Mouse (Mus musculus) intestine, embryonic 14.5 days (tissue): ENCODE results near the gene Plpp7. TPM values are rescaled to one million over a fixed set of nuclear protein-coding genes. Genes with fewer than 3 reads are reported as not detected.

Experiments
- ATAC-seq: fragments of 200-750 bp; cut with Nextera tagmentation; replicated peaks from 2 replicates; pipeline ENCODE4 v1.8.0; 2017; ENCODE audit warnings: low read depth, moderate number of reproducible peaks, moderate TSS enrichment, moderate library complexity; ENCODE audit not compliant: low FRiP score, low TSS enrichment
- DNase-seq: peaks from one replicate; pipeline ENCODE4 v3.0.0-alpha.2; 2018; ENCODE audit warnings: low spot score
- H3K27ac ChIP-seq: fragments of 300-500 bp; sonication (generic); 2 replicates; pipeline ENCODE4 v1.5.1; 2014; ENCODE audit warnings: low read depth, mild to moderate bottlenecking, control low read depth
- H3K27me3 ChIP-seq: fragments of 300-500 bp; sonication (generic); replicated peaks from 2 replicates; pipeline ENCODE4 v1.6.1; 2014; ENCODE audit warnings: low read length, control low read depth; ENCODE audit not compliant: control insufficient read depth, insufficient read depth
- H3K36me3 ChIP-seq: fragments of 300-500 bp; sonication (generic); 2 replicates; pipeline ENCODE4 v1.6.1; 2014; ENCODE audit warnings: low read length, control low read depth; ENCODE audit not compliant: control insufficient read depth, insufficient read depth
- H3K4me1 ChIP-seq: fragments of 300-500 bp; sonication (generic); replicated peaks from 2 replicates; pipeline ENCODE4 v1.6.1; 2014; ENCODE audit warnings: low read length, control low read depth, mixed read lengths; ENCODE audit not compliant: control insufficient read depth, insufficient read depth
- H3K4me2 ChIP-seq: fragments of 300-500 bp; sonication (generic); 2 replicates; pipeline ENCODE4 v1.6.1; 2014; ENCODE audit warnings: low read length
- H3K4me3 ChIP-seq: fragments of 300-500 bp; sonication (generic); 2 replicates; pipeline ENCODE4 v1.5.1; 2014; ENCODE audit warnings: low read depth, low read length, control low read depth, mixed read lengths
- H3K9ac ChIP-seq: fragments of 300-500 bp; sonication (generic); 2 replicates; pipeline ENCODE4 v1.6.1; 2014; ENCODE audit warnings: mild to moderate bottlenecking, low read length
- H3K9me3 ChIP-seq: fragments of 300-500 bp; sonication (generic); 2 replicates; pipeline ENCODE4 v1.6.1; 2016; ENCODE audit warnings: low read length, control low read depth; ENCODE audit not compliant: control insufficient read depth
- WGBS: fragments of 180-500 bp; shearing (Covaris S2); extraction: QIAGEN DNeasy Blood & Tissue Kit; methylation state at CpG from one replicate; pipeline ENCODE4 v1.1.7; 2014; 5-methylcytosine and 5-hydroxymethylcytosine counted together
- polyA plus RNA-seq: library from polyadenylated mRNA; unstranded; fragments of >200 nt; fragmentation: Nextera tagmentation; extraction: Ambion mirVana; gene quantifications from 2 replicates; pipeline ENCODE4 v1.2.1, GENCODE M21; 2014

Plpp7 gene
- polyA plus RNA-seq, 1 experiment from 2014 or later = 4.8 TPM

DNA sequence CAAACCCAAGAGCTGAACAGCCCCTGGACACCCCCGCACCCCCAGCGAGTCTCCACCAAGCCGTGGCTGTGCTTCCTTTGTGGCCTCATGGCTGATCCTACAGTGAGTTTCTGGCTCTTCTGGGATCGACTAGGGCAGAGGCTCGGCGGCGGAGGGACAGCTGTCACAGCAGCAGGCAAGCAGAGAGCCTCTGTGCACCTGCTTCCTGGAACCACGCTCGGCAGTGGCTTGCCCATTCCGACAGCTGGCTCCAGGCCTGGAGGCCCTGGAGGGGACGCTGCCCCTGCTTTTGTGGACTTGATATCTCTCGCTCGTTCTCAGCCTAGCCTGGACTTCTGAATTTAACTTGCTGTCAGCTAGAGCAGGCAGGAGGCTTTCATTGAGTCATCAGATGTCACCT, 30.4 kb upstream of the Plpp7 start:
- Histone ChIP-seq H3K4me1 (no peaks in the 10 kb centered on the region), H3K27ac (no peak overlapping the region), H3K4me3 (no peak overlapping the region), H3K9me3 (no peaks in the 10 kb centered on the region), H3K9ac (no peak overlapping the region), H3K27me3 (no peaks in the 10 kb centered on the region), H3K36me3 (no peaks in the 10 kb centered on the region), H3K4me2 (no peak overlapping the region)
- DNase-seq = no peak
- 64% methylated on average over 13 of the region's 13 CpGs for WGBS
- ATAC-seq = no peak

DNA sequence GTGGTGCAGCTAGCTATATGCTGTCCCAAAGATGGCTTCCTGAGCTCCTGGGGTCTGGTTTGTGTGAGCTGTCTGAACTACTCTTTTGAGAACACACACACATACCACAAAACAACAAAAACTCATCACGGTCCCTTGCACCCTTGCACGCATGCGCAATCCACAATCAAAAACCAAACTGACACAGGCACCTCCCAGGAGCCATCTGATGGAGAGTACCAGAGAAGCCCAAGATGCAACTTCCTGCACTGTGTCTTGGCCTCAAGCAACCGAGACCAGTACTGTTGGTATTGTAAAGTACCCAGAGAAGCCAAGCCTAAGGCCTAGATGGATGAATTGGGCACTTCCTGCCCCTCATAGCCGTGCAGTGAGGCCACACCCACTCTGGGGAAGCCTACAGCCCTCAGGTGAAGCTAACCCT, 29.9 kb upstream of the Plpp7 start:
- no peaks in the 10 kb centered on the region for H3K4me1 ChIP-seq
- WGBS = 73% methylated on average over 5 of the region's 5 CpGs
- H3K9me3 ChIP-seq = no peaks in the 10 kb centered on the region
- ATAC-seq (no peak), DNase-seq (no peak)
- H3K27me3 ChIP-seq = no peaks in the 10 kb centered on the region
- H3K9ac ChIP-seq = no peak overlapping the region
- no peak overlapping the region for H3K4me2 ChIP-seq
- H3K27ac ChIP-seq = no peak overlapping the region
- H3K36me3 ChIP-seq = no peaks in the 10 kb centered on the region
- no peak overlapping the region for H3K4me3 ChIP-seq

DNA sequence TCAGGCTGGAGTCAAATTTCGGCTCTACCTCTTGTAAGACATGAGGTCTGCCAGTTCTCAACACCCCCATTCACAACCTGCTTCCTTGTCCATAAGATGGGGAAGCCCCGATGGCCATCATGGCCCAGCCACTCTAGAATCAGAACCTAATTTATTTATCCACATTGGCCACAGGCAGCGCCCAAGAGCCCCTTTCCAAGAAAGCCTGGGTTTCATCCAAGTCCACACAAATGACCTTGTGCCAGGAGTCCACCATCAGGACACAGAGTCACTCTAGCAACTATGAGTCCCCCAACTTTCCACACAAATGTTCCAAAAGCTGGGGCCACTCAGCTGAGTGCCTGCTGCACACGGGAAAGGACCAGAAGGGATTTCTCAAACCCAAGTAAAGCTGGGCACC, 29.3 kb upstream of the Plpp7 start:
- H3K4me1 ChIP-seq = no peaks in the 10 kb centered on the region
- H3K9me3 ChIP-seq = no peaks in the 10 kb centered on the region
- no peak overlapping the region for H3K4me3 ChIP-seq
- H3K27me3 ChIP-seq = no peaks in the 10 kb centered on the region
- no peak overlapping the region for H3K4me2 ChIP-seq
- 77% methylated on average over 4 of the region's 4 CpGs for WGBS
- H3K9ac ChIP-seq = no peak overlapping the region
- ATAC-seq = no peak
- no peak for DNase-seq
- no peak overlapping the region for H3K27ac ChIP-seq
- no peaks in the 10 kb centered on the region for H3K36me3 ChIP-seq

DNA sequence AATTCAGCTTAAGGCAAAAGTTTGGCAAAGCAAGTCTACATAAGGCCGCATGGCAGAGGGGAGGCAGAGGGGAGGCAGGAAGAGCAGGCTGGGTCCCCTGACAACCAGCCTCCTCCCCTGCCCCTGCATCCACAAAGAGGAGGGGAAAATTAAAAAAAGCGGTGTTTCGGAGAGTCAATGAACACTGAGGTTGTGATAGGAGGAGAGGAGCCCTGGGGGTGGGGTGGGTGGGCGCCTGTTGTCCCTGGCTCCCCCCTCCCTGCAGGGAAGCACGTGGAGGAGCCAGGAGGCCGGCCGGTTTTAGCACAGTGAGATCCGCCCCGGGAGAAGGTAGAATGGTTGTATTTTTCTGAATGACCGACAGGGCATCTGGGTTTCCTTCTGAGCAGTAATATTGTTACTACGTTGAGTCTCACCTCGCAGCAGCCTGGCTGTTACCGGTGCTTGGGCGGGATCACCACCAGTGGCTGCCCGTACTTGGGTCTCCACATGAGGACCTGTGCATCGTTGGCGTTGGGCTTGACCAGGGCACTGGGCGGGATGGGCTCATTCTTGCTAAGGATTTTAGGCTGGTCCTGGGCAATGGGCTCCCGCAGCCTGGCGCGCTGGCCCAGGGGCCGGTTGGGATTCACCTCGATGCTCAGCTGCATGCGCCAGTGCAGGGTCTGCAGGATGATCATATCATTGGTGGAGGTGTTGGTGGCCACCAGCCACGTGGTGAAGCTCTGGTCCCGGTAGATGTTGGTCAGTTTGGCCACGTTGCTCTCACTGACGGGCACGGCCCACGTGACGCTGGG, 26.3 kb upstream of the Plpp7 start:
- no peak for DNase-seq
- Histone ChIP-seq H3K36me3 (no peaks in the 10 kb centered on the region), H3K27ac (no peak overlapping the region), H3K4me2 (no peak overlapping the region), H3K9ac (no peak overlapping the region), H3K4me1 (no peaks in the 10 kb centered on the region), H3K9me3 (no peaks in the 10 kb centered on the region), H3K27me3 (no peaks in the 10 kb centered on the region), H3K4me3 (no peak overlapping the region)
- ATAC-seq = no peak
- 52% methylated on average over 29 of the region's 31 CpGs for WGBS

DNA sequence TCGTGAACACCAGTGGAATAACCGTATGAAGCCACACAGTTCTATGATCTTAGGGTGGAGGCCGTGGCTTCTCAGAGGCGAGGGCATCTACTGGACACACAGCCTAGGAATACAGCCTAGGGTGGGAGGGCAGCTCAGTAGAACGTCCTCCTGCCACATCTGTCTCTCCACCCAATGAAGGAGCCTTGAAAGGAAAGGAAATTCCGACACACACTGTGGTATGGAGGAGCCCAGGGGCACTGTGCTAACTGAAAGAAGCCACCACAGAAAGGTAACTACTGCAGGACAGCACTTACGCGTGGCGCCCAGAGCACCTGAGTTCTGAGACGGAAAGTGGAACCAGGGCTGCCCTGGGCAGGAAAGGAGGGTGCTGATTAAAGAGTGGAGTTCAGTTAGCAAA, 24.6 kb upstream of the Plpp7 start:
- 94% methylated on average over 10 of the region's 10 CpGs for WGBS
- no peak for ATAC-seq
- Histone ChIP-seq H3K36me3 (no peaks in the 10 kb centered on the region), H3K4me2 (no peak overlapping the region), H3K4me3 (no peak overlapping the region), H3K4me1 (no peaks in the 10 kb centered on the region), H3K27me3 (no peaks in the 10 kb centered on the region), H3K9me3 (no peaks in the 10 kb centered on the region), H3K9ac (no peak overlapping the region), H3K27ac (no peak overlapping the region)
- no peak for DNase-seq

DNA sequence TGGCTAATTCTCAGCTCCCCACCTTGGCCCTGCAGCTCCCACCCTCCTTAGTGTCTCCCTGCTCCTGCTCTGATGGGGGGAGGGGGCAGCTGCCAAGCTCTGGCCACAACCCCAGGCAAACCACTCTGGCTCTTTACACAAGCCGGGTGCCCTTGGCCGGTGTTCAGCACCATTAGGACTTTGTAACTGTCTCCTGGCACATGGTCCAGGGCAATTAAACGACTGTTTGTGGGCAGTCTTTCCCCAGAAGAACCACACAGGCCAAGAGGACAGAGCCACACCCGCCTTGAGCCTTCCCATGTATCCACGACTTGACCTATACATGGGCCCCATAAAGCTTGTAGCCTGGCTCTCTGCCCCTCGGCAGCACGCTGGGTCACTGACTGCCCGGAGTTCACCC, 20.9 kb upstream of the Plpp7 start:
- WGBS = 59% methylated on average over 8 of the region's 8 CpGs
- no peak overlapping the region for H3K4me2 ChIP-seq
- H3K27ac ChIP-seq = no peak overlapping the region
- no peaks in the 10 kb centered on the region for H3K36me3 ChIP-seq
- H3K9me3 ChIP-seq = no peaks in the 10 kb centered on the region
- DNase-seq (no peak), ATAC-seq (no peak)
- no peak overlapping the region for H3K9ac ChIP-seq
- no peak overlapping the region for H3K4me3 ChIP-seq
- no peaks in the 10 kb centered on the region for H3K27me3 ChIP-seq
- no peaks in the 10 kb centered on the region for H3K4me1 ChIP-seq

DNA sequence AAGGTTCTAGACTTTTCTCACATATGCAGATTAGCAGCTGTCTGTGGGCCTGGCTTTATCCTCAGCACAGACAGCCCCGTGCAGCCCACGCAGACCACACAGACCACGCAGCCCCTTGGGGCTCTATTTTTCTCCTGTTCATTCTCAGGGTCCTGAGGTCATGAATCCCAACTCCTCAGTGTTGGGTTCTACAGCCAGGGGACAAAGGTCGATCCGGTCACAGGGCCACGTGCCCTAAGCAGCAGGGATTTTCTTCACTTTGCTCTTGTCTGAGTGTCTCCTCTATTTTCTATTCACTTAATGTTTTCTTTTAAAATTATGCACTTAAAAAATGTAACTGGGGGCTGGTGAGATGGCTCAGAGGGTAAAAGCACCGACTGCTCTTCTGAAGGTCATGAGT, 20.0 kb upstream of the Plpp7 start:
- DNase-seq = no peak
- H3K27ac ChIP-seq = no peak overlapping the region
- H3K9me3 ChIP-seq = no peaks in the 10 kb centered on the region
- no peak overlapping the region for H3K4me3 ChIP-seq
- no peak for ATAC-seq
- H3K4me1 ChIP-seq = no peaks in the 10 kb centered on the region
- H3K9ac ChIP-seq = no peak overlapping the region
- H3K4me2 ChIP-seq = no peak overlapping the region
- no peaks in the 10 kb centered on the region for H3K27me3 ChIP-seq
- WGBS = 70% methylated on average over 7 of the region's 7 CpGs
- H3K36me3 ChIP-seq = no peaks in the 10 kb centered on the region

DNA sequence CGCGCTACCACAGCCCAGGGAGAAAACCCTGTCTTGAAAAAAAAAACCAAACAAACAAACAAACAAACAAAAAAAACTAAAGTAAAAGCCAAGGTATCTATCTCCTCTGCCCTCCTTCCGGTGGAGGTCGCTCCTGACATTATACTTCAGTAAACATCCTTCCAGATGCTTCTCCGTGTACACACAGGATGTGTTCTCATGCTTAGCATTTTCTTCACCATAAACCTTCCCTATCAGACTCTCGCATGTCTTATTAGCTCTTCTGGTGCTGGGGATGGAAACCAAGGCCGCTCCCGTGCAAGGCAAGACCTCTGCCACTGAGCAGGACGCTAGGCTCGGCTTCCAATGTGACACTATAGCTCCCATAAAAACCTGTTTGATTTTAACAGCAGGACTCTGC, 17.6 kb upstream of the Plpp7 start:
- 69% methylated on average over 10 of the region's 10 CpGs for WGBS
- ATAC-seq = no peak
- Histone ChIP-seq H3K4me1 (no peaks in the 10 kb centered on the region), H3K4me2 (no peak overlapping the region), H3K9me3 (no peaks in the 10 kb centered on the region), H3K27me3 (peaks cover 11% of the 10 kb centered on the region), H3K9ac (no peak overlapping the region), H3K27ac (0 out of 2 replicates have a peak overlapping the region, but pooled peaks have one; percentile 7), H3K36me3 (no peaks in the 10 kb centered on the region), H3K4me3 (no peak overlapping the region)
- no peak for DNase-seq

DNA sequence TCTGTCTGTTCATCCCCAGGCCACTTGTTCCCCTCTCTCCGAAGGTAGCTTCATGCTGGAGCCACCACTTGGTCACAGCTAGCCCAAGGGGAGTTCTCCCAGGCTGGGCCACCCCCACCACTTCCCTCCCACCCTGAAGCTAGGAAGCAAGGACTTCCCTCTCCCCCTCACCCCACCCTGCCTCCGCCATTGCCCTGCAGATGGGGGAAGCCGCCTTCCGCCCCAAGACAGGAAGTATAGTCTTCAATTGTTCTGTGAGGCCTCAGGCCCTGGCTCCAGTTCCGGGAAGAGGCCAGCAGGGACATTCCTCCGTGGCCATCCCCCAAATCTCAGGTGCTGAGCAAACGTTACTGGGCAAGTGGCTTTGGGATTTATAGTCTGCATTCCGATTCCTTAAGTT, 16.8 kb upstream of the Plpp7 start:
- no peak overlapping the region for H3K27ac ChIP-seq
- peaks cover 18% of the 10 kb centered on the region for H3K27me3 ChIP-seq
- H3K9me3 ChIP-seq = no peaks in the 10 kb centered on the region
- H3K4me3 ChIP-seq = no peak overlapping the region
- H3K9ac ChIP-seq = no peak overlapping the region
- WGBS = 40% methylated on average over 8 of the region's 8 CpGs
- 0 out of 2 replicates have a peak, but pooled peaks cover under 1% of the 10 kb centered on the region for H3K4me1 ChIP-seq
- no peaks in the 10 kb centered on the region for H3K36me3 ChIP-seq
- no peak for DNase-seq
- no peak overlapping the region for H3K4me2 ChIP-seq
- no peak for ATAC-seq
